Mouse (Mus musculus) thymus, postnatal 10 days (tissue): Measurements from ENCODE around the gene Smim26.
A peak's percentile ranks its signal among the peaks of the same experiment; 100 is the strongest.

ENCODE experiments used
- DNase-seq, 2 experiments: peaks; one replicate each; pipeline ENCODE4 v3.0.0; 2021; ENCODE audit warnings: low spot score in 2 of 2

Gene Smim26

GRCm38 (mm10) chr2:144635644-144636320 is 41.9 kb downstream of the Smim26 start:
- peak in 1 of 2 experiments; percentile 50 for DNase-seq

GRCm38 (mm10) chr2:144637204-144637603 is 43.4 kb downstream of the Smim26 start:
- no peak for DNase-seq

GRCm38 (mm10) chr2:144637671-144638395 is 44.0 kb downstream of the Smim26 start:
- DNase-seq = no peak

- no peak for DNase-seq
Observed at GRCm38 (mm10) chr2:144638719-144639118, 44.9 kb downstream of the Smim26 start.

- DNase-seq = no peak
Observed at GRCm38 (mm10) chr2:144640101-144640500, 46.2 kb downstream of the Smim26 start.

GRCm38 (mm10) chr2:144641991-144642390 is 48.1 kb downstream of the Smim26 start:
- no peak for DNase-seq
